Mouse (Mus musculus) kidney, adult 2 months (tissue): ENCODE measurements around the gene Abcc4.

Experiments
- CTCF ChIP-seq: fragments of 200-500 bp; conservative IDR thresholded peaks from 2 replicates; pipeline ENCODE4 v1.5.1; 2011; ENCODE audit warnings: low read depth, mild to moderate bottlenecking, control low read depth, low read length, moderate library complexity, mixed read lengths; ENCODE audit not compliant: insufficient read depth, insufficient read length
- POLR2A ChIP-seq: fragments of 200-500 bp; IDR thresholded peaks from one replicate; pipeline ENCODE4 v1.6.1; 2011; ENCODE audit warnings: low read depth, low read length, control low read depth

- TF ChIP-seq POLR2A (no peak), CTCF (no peak)
These were observed 32.5 kb downstream of the Abcc4 start for GRCm38 (mm10) chr14:118673501-118673900.
